In the genomic region with DNA sequence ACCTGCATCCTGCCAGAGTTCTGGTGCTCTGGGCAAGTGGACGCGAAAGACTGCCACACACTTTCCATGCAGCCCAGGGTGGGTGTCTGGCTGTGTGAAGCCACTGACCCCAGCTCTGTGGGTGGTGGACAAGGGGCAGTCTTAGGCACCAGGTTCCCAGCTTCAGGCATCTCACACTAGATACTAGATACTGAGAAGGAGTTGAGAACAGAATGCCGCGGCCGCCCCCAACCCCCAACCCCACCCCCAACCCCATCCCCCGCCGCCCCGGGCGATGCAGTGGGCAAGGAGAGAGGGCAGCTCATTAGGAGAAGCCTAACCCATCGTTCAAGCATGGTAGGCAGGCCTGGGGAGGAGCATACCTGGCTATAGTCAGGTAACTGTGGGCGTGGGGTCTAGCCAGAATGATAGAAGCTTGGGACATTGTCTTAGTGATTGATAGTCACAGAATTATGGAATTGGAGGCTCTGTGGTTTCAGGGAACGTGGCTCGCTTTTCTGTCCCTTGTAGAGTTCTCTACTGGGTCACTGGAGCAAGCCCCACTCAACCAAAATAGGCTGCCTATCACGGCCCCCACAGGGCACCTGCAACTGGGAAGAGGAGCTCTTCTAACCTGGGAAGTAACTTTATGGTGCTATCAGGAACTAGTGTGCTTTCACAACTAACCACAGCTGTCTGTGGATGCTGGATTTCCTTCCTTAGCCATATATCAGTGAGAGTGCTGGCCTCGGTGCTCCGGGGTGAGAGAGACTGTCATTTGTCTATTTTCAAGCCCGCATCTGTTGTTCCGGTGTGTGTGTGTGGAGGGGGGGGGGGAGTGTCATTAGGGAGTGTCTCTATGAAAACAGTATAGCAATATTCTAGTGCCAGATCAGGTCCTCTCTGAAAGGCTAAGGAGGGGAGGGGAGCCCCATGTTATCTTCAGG, we compare ENCODE assay signal across 9 mouse cellular contexts. TPM values are rescaled to one million over a fixed set of nuclear protein-coding genes. Genes with fewer than 3 reads are reported as not detected.
DNase-seq lines count a peak whose midpoint lies in the region; ATAC-seq and TF ChIP-seq lines count a peak whose summit lies in the region.
"Had no signal": no experiment of that assay in that cellular context is flagged by ENCODE, and none has a peak within 500 bp of the region (broad histone marks: within the 10 kb centered on the region; RNA-seq: fewer than 3 reads in every experiment).

No protein-coding gene starts in this region.

- no peak for ATAC-seq in heart, postnatal 0 days (ENCODE audit: insufficient read depth, low read depth)
- ATAC-seq in embryonic facial prominence, embryonic 13.5 days (ENCODE audit: insufficient number of reproducible peaks, insufficient read depth, low FRiP score, low TSS enrichment, low read depth): no peak
- ATAC-seq in liver, embryonic 16.5 days (ENCODE audit: low read depth): no peak

- H3K27ac ChIP-seq in heart, postnatal 0 days (ENCODE audit: low read depth): no peak overlapping the region
- H3K27ac ChIP-seq in embryonic facial prominence, embryonic 13.5 days: no peak overlapping the region
- no peak overlapping the region for H3K27ac ChIP-seq in liver, embryonic 16.5 days (ENCODE audit: low read length)

- H3K27me3 ChIP-seq in heart, postnatal 0 days (ENCODE audit: control insufficient read depth, insufficient read depth, low read length): no peaks in the 10 kb centered on the region
- peaks cover 17% of the 10 kb centered on the region for H3K27me3 ChIP-seq in E14TG2a.4 (ENCODE audit: insufficient read depth, low read length)
- H3K27me3 ChIP-seq in embryonic facial prominence, embryonic 13.5 days: peaks cover 4% of the 10 kb centered on the region; the same call in 1 of the 2 replicates
- H3K27me3 ChIP-seq in liver, embryonic 16.5 days (ENCODE audit: control insufficient read depth, insufficient read depth, low read depth, low read length): peaks cover 8% of the 10 kb centered on the region

- H3K4me1 ChIP-seq in heart, postnatal 0 days (ENCODE audit: control insufficient read depth, insufficient read depth): no peaks in the 10 kb centered on the region; the same call in 1 of the 2 replicates
- peaks cover 12% of the 10 kb centered on the region for H3K4me1 ChIP-seq in E14TG2a.4 (replicated peaks; ENCODE audit: low read depth, low read length)
- H3K4me1 ChIP-seq in embryonic facial prominence, embryonic 13.5 days: peaks cover 15% of the 10 kb centered on the region
- peaks cover 7% of the 10 kb centered on the region for H3K4me1 ChIP-seq in liver, embryonic 16.5 days (ENCODE audit: control insufficient read depth, low read depth, low read length)

- no peaks in the 10 kb centered on the region for H3K36me3 ChIP-seq in heart, postnatal 0 days (replicated peaks; ENCODE audit: control insufficient read depth, insufficient read depth, low read length)
- no peaks in the 10 kb centered on the region for H3K36me3 ChIP-seq in E14TG2a.4 (ENCODE audit: insufficient read depth, low read length)
- H3K36me3 ChIP-seq in embryonic facial prominence, embryonic 13.5 days: no peaks in the 10 kb centered on the region
- H3K36me3 ChIP-seq in liver, embryonic 16.5 days (ENCODE audit: control insufficient read depth, insufficient read depth): no peaks in the 10 kb centered on the region
- H3K36me3 ChIP-seq: G1E had no signal

- peak overlapping the region; percentile 4; the same call in 1 of the 2 replicates for H3K4me3 ChIP-seq in heart, postnatal 0 days (ENCODE audit: low read depth, low read length)
- H3K4me3 ChIP-seq in E14TG2a.4 (replicated peaks; ENCODE audit: low read length): peak overlapping the region; percentile 50
- peak overlapping the region; percentile 43 for H3K4me3 ChIP-seq in embryonic facial prominence, embryonic 13.5 days
- H3K4me3 ChIP-seq in liver, embryonic 16.5 days (ENCODE audit: low read depth, low read length): peak overlapping the region; percentile 27

- TF ChIP-seq EP300 in heart, postnatal 0 days (IDR thresholded peaks at IDR 0.05; ENCODE audit: low read depth): no peak

- H3K9ac ChIP-seq in heart, postnatal 0 days (replicated peaks; ENCODE audit: low read depth, low read length): no peak overlapping the region
- peak overlapping the region; percentile 69 for H3K9ac ChIP-seq in embryonic facial prominence, embryonic 13.5 days
- no peak overlapping the region for H3K9ac ChIP-seq in liver, embryonic 16.5 days (ENCODE audit: low read depth, low read length)

- intact Hi-C loops in heart, postnatal 14 days (cut with DNase I): no loop called here
- intact Hi-C loops in gastrocnemius, postnatal 36 days (cut with DNase I): loop anchor here (5.0 kb wide), 1 partner anchor 135 kb away; no protein-coding TSS in a partner anchor

- H3K4me2 ChIP-seq in heart, postnatal 0 days (ENCODE audit: low read depth, low read length): peak overlapping the region; percentile 39; the same call in 1 of the 2 replicates
- H3K4me2 ChIP-seq in embryonic facial prominence, embryonic 13.5 days: peak overlapping the region; percentile 78
- peak overlapping the region; percentile 38 for H3K4me2 ChIP-seq in liver, embryonic 16.5 days (ENCODE audit: low read depth, low read length)

- no peak for TF ChIP-seq CTCF in heart, postnatal 0 days (IDR thresholded peaks at IDR 0.05; ENCODE audit: low read depth)
- TF ChIP-seq CTCF in E14TG2a.4 (conservative IDR thresholded peaks at IDR 0.05; ENCODE audit: low read length): no peak

- DNase-seq in heart, postnatal 0 days (ENCODE audit: low spot score): no peak
- no peak for DNase-seq in heart, postnatal 14 days
- no peak for DNase-seq in thymus, postnatal 0 days (ENCODE audit: low spot score)
- no peak for DNase-seq in gastrocnemius, postnatal 36 days
- no peak for DNase-seq in embryo, embryonic 11 days

- no peaks in the 10 kb centered on the region for H3K9me3 ChIP-seq in heart, postnatal 0 days (replicated peaks; ENCODE audit: control insufficient read depth, low read length)
- H3K9me3 ChIP-seq in E14TG2a.4 (ENCODE audit: low read length): no peaks in the 10 kb centered on the region
- no peaks in the 10 kb centered on the region for H3K9me3 ChIP-seq in embryonic facial prominence, embryonic 13.5 days
- H3K9me3 ChIP-seq in liver, embryonic 16.5 days (replicated peaks; ENCODE audit: control insufficient read depth, low read length): no peaks in the 10 kb centered on the region
- H3K9me3 ChIP-seq: G1E had no signal

- 42% methylated on average over 18 of the region's 18 CpGs for WGBS in heart, postnatal 0 days
- 36% methylated on average over 18 of the region's 18 CpGs for WGBS in embryonic facial prominence, embryonic 13.5 days
- WGBS in liver, embryonic 16.5 days (ENCODE audit: insufficient replicate concordance): 13% methylated on average over 18 of the region's 18 CpGs

RNA-seq across cellular contexts. Expression of gene Slc16a10, which starts 50.2 kb away (rescaled TPM):
- 14.2 and 15.6 TPM in 2 replicates for total RNA-seq in heart, postnatal 0 days (2014; rRNA removed; ENCODE audit: low replicate concordance)
- 11.6 and 12.4 TPM in 2 replicates for polyA plus RNA-seq in heart, postnatal 0 days (2015; fragmentation: Nextera tagmentation; extraction: Ambion mirVana)
- total RNA-seq in heart, postnatal 14 days (2021): 10 to 100 TPM; 22.4 to 24.9 TPM
- polyA plus RNA-seq in embryonic facial prominence, embryonic 13.5 days (2015; fragmentation: Nextera tagmentation; extraction: Ambion mirVana): 6.8 and 9.5 TPM in 2 replicates
- polyA plus RNA-seq in liver, embryonic 16.5 days (2015; fragmentation: Nextera tagmentation; extraction: Ambion mirVana): 73.1 and 75.2 TPM in 2 replicates
- polyA plus RNA-seq in thymus, postnatal 0 days (2015; fragmentation: Nextera tagmentation; extraction: Ambion mirVana): 26.5 and 31.2 TPM in 2 replicates
- total RNA-seq in gastrocnemius, postnatal 36 days (2021): 10 to 100 TPM; 35.3 to 40.5 TPM

RNA-seq across cellular contexts. Expression of gene Rpf2, which starts 54.6 kb away (rescaled TPM):
- 10.0 and 12.8 TPM in 2 replicates for total RNA-seq in heart, postnatal 0 days (2014; rRNA removed; ENCODE audit: low replicate concordance)
- 30.0 and 30.8 TPM in 2 replicates for polyA plus RNA-seq in heart, postnatal 0 days (2015; fragmentation: Nextera tagmentation; extraction: Ambion mirVana)
- 10 to 100 TPM in 1 of 2 experiments, 1 to 10 TPM in 1; 8.2 to 11.2 TPM for total RNA-seq in heart, postnatal 14 days (2021)
- polyA plus RNA-seq in embryonic facial prominence, embryonic 13.5 days (2015; fragmentation: Nextera tagmentation; extraction: Ambion mirVana): 68.7 and 70.3 TPM in 2 replicates
- polyA plus RNA-seq in liver, embryonic 16.5 days (2015; fragmentation: Nextera tagmentation; extraction: Ambion mirVana): 23.6 and 25.9 TPM in 2 replicates
- 94.7 and 98.0 TPM in 2 replicates for polyA plus RNA-seq in thymus, postnatal 0 days (2015; fragmentation: Nextera tagmentation; extraction: Ambion mirVana)
- total RNA-seq in gastrocnemius, postnatal 36 days (2021): 10 to 100 TPM; 14.1 to 16.4 TPM
